Mouse (Mus musculus): ENCODE data around the gene Trp53tg5.

The Trp53tg5 gene

GRCm38 (mm10) chr2:164433278-164433895 lies 40.1 kb downstream of the Trp53tg5 start:
- in situ Hi-C loops (cut with MboI, MseI): no loop called here

GRCm38 (mm10) chr2:164432541-164433191 lies 40.9 kb downstream of the Trp53tg5 start:
- in situ Hi-C loops (cut with MboI, MseI): no loop called here

GRCm38 (mm10) chr2:164431676-164432465 lies 41.7 kb downstream of the Trp53tg5 start:
- in situ Hi-C loops (cut with MboI, MseI): no loop called here

- in situ Hi-C loops (cut with MboI, MseI): no loop called here
These were observed 42.8 kb downstream of the Trp53tg5 start for GRCm38 (mm10) chr2:164430697-164431096.

GRCm38 (mm10) chr2:164429881-164430615 lies 43.5 kb downstream of the Trp53tg5 start:
- in situ Hi-C loops (cut with MboI, MseI): no loop called here

GRCm38 (mm10) chr2:164428451-164428850 lies 45.1 kb downstream of the Trp53tg5 start:
- in situ Hi-C loops (cut with MboI, MseI): no loop called here

- in situ Hi-C loops (cut with MboI, MseI): no loop called here
These were observed 46.6 kb downstream of the Trp53tg5 start for GRCm38 (mm10) chr2:164426952-164427351.

- in situ Hi-C loops (cut with MboI, MseI): no loop called here
These were observed 47.4 kb downstream of the Trp53tg5 start for GRCm38 (mm10) chr2:164426121-164426520.

GRCm38 (mm10) chr2:164425401-164425800 lies 48.1 kb downstream of the Trp53tg5 start:
- in situ Hi-C loops (cut with MboI, MseI): no loop called here

GRCm38 (mm10) chr2:164424406-164424805 lies 49.1 kb downstream of the Trp53tg5 start:
- in situ Hi-C loops (cut with MboI, MseI): no loop called here

- in situ Hi-C loops (cut with MboI, MseI): no loop called here
These were observed 50.1 kb downstream of the Trp53tg5 start for GRCm38 (mm10) chr2:164423464-164423863.

GRCm38 (mm10) chr2:164422675-164423393 lies 50.7 kb downstream of the Trp53tg5 start:
- in situ Hi-C loops (cut with MboI, MseI): no loop called here

- in situ Hi-C loops (cut with MboI, MseI): no loop called here
These were observed 51.5 kb downstream of the Trp53tg5 start for GRCm38 (mm10) chr2:164421979-164422378.

- in situ Hi-C loops (cut with MboI, MseI): no loop called here
These were observed 52.2 kb downstream of the Trp53tg5 start for GRCm38 (mm10) chr2:164421306-164421705.
